Mouse (Mus musculus) thymus, adult 2 months (tissue): ENCODE results near the gene BC035044. TPM values are rescaled to one million over a fixed set of nuclear protein-coding genes. Genes with fewer than 3 reads are reported as not detected.

Experiments used
- DNase-seq: peaks from one replicate; pipeline ENCODE4 v3.0.0; 2021
- H3K27ac ChIP-seq: fragments of 200-500 bp; 2 replicates; pipeline ENCODE4 v1.5.1; 2012; ENCODE audit warnings: low read length, control low read depth; ENCODE audit not compliant: control insufficient read depth, insufficient read depth
- H3K27me3 ChIP-seq: fragments of 200-500 bp; 2 replicates; pipeline ENCODE4 v1.6.1; 2012; ENCODE audit warnings: mild to moderate bottlenecking, low read length, moderate library complexity, mixed read lengths; ENCODE audit not compliant: control insufficient read depth, insufficient read depth
- H3K36me3 ChIP-seq: fragments of 200-500 bp; 2 replicates; pipeline ENCODE4 v1.6.1; 2012; ENCODE audit warnings: mild to moderate bottlenecking, low read length, moderate library complexity; ENCODE audit not compliant: control insufficient read depth, insufficient read depth
- H3K4me1 ChIP-seq: fragments of 200-500 bp; replicated peaks from 2 replicates; pipeline ENCODE4 v1.6.1; 2012; ENCODE audit warnings: low read length; ENCODE audit not compliant: control insufficient read depth, insufficient read depth
- H3K4me3 ChIP-seq: fragments of 200-500 bp; 2 replicates; pipeline ENCODE4 v1.5.1; 2012; ENCODE audit warnings: mild to moderate bottlenecking, low read length, control low read depth, moderate library complexity; ENCODE audit not compliant: control insufficient read depth, insufficient read depth
- CTCF ChIP-seq: fragments of 200-500 bp; IDR thresholded peaks from 2 replicates; pipeline ENCODE4 v1.5.1; 2012; ENCODE audit warnings: mild to moderate bottlenecking, control low read depth, low read length, moderate library complexity, borderline replicate concordance; ENCODE audit not compliant: control insufficient read depth, poor library complexity, insufficient read depth; ENCODE audit errors: extremely low read depth
- POLR2A ChIP-seq: fragments of 200-500 bp; IDR thresholded peaks from 2 replicates; pipeline ENCODE4 v1.6.1; 2012; ENCODE audit warnings: mild to moderate bottlenecking, low read length, control low read depth, moderate library complexity; ENCODE audit not compliant: control insufficient read depth, poor library complexity, insufficient read depth; ENCODE audit errors: extremely low read depth
- WGBS: fragments of 180-500 bp; shearing (Covaris S2); methylation state at CpG from one replicate; pipeline ENCODE4 v1.1.7; 2018; 5-methylcytosine and 5-hydroxymethylcytosine counted together
- polyA plus RNA-seq: library from polyadenylated mRNA; depleted of rRNA; stranded (reverse); fragments of >200 nt; gene quantifications from 2 replicates; pipeline ENCODE4 v1.2.3, GENCODE M21; 2012

The BC035044 gene
- polyA plus RNA-seq, 1 experiment, result 17.8 TPM

GRCm38 (mm10) chr6:128851151-128851550 lies 39.8 kb downstream of the BC035044 start:
- no peak overlapping the region for H3K4me3 ChIP-seq
- TF ChIP-seq CTCF, result no peak
- TF ChIP-seq POLR2A, result no peak
- no peaks in the 10 kb centered on the region for H3K27me3 ChIP-seq
- peaks cover 16% of the 10 kb centered on the region for H3K4me1 ChIP-seq
- no peak overlapping the region for H3K27ac ChIP-seq
- peaks cover 6% of the 10 kb centered on the region; the same call in 1 of the 2 replicates for H3K36me3 ChIP-seq
- DNase-seq, result no peak
- 20% methylated on average over 2 of the region's 2 CpGs for WGBS

DNA sequence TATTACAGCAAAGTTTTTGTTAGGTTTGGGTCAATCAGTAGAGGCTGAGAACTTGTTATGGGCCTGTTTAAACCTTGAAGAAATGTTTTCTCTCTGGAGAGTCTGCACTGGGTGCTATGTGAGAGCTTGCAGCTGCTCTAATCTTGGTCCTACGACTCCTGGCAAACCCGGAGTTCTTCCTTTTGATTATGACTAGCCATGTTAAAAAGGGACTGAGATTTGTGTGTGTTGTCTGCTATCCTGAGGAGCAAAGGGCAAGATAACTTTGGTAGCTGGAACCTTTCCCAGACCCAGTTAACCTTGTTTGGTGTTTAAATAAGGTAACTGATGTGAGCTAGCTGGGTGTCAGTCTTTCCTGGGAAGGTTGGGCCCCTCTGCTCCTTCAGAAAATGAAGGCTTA lies 40.3 kb downstream of the BC035044 start:
- no peak for DNase-seq
- TF ChIP-seq CTCF, result no peak
- TF ChIP-seq POLR2A, result no peak
- Histone ChIP-seq H3K27me3 (no peaks in the 10 kb centered on the region), H3K4me3 (no peak overlapping the region), H3K36me3 (peaks cover 6% of the 10 kb centered on the region; the same call in 1 of the 2 replicates), H3K4me1 (peaks cover 14% of the 10 kb centered on the region), H3K27ac (no peak overlapping the region)
- WGBS, result 85% methylated on average over 2 of the region's 2 CpGs

- Histone ChIP-seq H3K27me3 (no peaks in the 10 kb centered on the region), H3K27ac (no peak overlapping the region), H3K4me1 (peaks cover 13% of the 10 kb centered on the region), H3K4me3 (no peak overlapping the region), H3K36me3 (peaks cover 6% of the 10 kb centered on the region; the same call in 1 of the 2 replicates)
- no peak for TF ChIP-seq CTCF
- TF ChIP-seq POLR2A, result no peak
- WGBS, result 72% methylated on average over 2 of the region's 2 CpGs
- no peak for DNase-seq
Observed at GRCm38 (mm10) chr6:128849902-128850301, 41.0 kb downstream of the BC035044 start.

- WGBS, result 94% methylated on average over 4 of the region's 4 CpGs
- no peak for DNase-seq
- Histone ChIP-seq H3K4me1 (peaks cover 15% of the 10 kb centered on the region), H3K27ac (no peak overlapping the region), H3K27me3 (no peaks in the 10 kb centered on the region), H3K36me3 (peaks cover 6% of the 10 kb centered on the region; the same call in 1 of the 2 replicates), H3K4me3 (no peak overlapping the region)
- TF ChIP-seq POLR2A, result no peak
- no peak for TF ChIP-seq CTCF
Observed at GRCm38 (mm10) chr6:128847401-128847800, 43.5 kb downstream of the BC035044 start.

DNA sequence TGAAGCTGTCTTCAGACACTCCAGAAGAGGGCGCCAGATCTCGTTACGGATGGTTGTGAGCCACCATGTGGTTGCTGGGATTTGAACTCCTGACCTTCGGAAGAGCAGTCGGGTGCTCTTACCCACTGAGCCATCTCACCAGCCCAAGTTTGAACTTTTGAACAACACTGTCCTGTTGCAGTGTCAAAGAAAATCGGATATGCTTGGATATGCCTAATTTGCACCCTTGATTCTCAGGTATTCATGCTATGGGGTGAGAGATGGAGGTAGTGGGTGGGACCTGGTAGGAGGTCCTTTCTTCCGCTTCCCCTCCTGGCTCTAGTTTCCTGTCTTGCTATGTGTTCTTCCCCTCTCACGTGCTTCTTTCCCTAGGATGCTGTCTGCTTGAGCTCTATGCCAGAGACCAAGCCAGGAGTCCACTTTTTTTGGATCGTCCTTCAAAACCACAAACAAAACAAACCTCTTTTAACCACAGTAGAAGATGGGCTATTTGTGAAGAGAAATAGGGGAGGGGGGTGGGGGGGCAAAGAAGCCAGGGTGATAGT lies 44.9 kb downstream of the BC035044 start:
- Histone ChIP-seq H3K27ac (no peak overlapping the region), H3K4me3 (no peak overlapping the region), H3K27me3 (no peaks in the 10 kb centered on the region), H3K4me1 (peaks cover 9% of the 10 kb centered on the region), H3K36me3 (peaks cover 6% of the 10 kb centered on the region; the same call in 1 of the 2 replicates)
- DNase-seq, result no peak
- TF ChIP-seq POLR2A (no peak), CTCF (no peak)
- 64% methylated on average over 9 of the region's 9 CpGs for WGBS

- H3K27ac ChIP-seq, result peak overlapping the region; percentile 35; the same call in 1 of the 2 replicates
- H3K4me1 ChIP-seq, result peaks cover 9% of the 10 kb centered on the region
- peaks cover 6% of the 10 kb centered on the region; the same call in 1 of the 2 replicates for H3K36me3 ChIP-seq
- H3K4me3 ChIP-seq, result no peak overlapping the region
- no peaks in the 10 kb centered on the region for H3K27me3 ChIP-seq
- no peak for TF ChIP-seq POLR2A
- peak; percentile 99 for TF ChIP-seq CTCF
- DNase-seq, result peak; percentile 87
- WGBS, result 35% methylated on average over 7 of the region's 7 CpGs
Observed at GRCm38 (mm10) chr6:128845319-128845979, 45.5 kb downstream of the BC035044 start.
